Mouse (Mus musculus): Measurements from ENCODE around the gene C8a.

The C8a gene

GRCm38 (mm10) chr4:104842204-104842603, 34.0 kb downstream of the C8a start:
- no peak for DNase-seq (ENCODE audit: low spot score)

- no peak for DNase-seq (ENCODE audit: low spot score)
Observed at GRCm38 (mm10) chr4:104838342-104838741, 37.9 kb downstream of the C8a start.

DNA sequence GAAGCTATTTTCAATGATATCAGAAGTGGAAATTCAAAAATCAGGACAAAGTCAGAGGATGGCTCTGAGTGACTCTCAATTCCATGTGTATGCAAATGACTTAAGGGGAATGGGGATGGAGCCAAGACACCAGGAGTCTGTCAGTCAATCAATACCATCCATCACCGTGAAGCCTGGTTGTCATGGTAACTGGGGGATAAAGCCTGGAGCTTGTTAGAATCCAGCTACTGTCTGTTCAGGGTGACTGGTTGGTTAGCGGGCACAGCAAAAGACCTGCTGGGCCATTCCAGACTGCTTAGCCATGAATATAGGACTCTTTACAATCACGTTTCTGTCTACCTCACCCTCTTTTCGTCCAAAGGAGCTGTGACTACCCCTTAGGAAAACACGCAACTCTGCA, 41.1 kb downstream of the C8a start:
- no peak for DNase-seq (ENCODE audit: low spot score)

DNA sequence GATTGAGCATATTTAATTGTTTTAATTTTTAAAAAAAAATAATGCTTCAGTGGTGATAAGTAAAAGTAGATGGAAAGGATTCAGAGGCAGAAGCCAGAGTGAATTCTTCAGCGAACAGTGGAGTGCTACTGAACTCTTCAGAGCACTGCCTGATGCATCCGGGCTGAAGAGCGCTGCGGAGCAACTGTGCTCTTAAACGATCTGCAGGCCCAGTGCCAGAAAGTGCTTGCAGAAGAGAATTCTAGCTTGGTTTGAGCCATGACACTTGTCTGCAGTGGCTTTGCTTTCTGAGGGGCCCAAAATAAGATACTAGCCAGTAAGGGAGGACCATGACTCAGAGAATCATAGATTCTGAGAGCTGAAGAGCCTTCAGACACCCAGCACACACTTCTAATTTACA, 47.3 kb downstream of the C8a start:
- DNase-seq (ENCODE audit: low spot score) = no peak

- no peak for DNase-seq (ENCODE audit: low spot score)
Observed at GRCm38 (mm10) chr4:104824381-104825077, 51.7 kb downstream of the C8a start.

DNA sequence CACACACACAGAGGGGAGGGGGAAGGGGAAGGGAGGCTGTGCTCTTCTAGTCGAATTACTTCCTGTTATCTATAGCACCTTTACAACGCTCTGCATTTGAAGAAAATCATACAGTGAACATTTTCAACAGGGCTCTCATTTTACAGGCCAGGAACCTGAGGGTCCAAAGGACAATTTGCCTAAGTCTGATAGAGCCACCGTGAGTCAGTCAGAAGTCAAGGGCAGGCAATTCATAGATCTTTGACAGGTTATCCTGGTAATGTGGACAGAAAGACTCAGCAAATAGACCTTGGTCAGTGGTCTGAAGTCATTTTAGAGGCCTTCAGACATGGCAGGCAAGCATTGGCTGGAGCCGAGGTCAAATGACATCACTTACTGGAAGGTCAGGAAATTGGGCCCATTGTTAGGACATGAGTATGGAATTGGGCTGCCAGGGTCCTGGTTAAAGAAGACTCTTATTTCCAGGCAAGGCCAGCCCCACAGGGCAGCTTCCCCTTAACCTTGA, 52.5 kb downstream of the C8a start:
- no peak for DNase-seq (ENCODE audit: low spot score)

GRCm38 (mm10) chr4:104819891-104820290, 56.3 kb downstream of the C8a start:
- no peak for DNase-seq (ENCODE audit: low spot score)

DNA sequence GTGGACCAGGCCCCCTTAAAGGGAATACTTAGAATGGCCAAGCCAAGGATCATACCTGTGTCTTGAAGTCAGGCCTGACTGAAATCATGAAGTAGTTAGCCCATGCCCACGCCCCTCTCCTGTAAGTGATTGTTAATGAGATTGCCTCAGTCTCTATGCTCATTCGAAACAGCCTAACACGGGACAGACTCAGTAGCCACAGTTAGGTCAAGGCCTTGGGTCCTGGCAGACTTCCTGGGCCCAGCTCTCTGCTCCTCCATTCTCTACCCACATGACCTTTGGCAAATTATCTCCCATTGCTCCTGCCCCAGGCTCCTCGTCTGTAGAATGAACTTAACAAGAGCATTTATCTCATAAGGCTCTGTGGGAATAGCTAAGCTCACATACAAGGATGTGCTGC, 57.2 kb downstream of the C8a start:
- DNase-seq (ENCODE audit: low spot score) = no peak

DNA sequence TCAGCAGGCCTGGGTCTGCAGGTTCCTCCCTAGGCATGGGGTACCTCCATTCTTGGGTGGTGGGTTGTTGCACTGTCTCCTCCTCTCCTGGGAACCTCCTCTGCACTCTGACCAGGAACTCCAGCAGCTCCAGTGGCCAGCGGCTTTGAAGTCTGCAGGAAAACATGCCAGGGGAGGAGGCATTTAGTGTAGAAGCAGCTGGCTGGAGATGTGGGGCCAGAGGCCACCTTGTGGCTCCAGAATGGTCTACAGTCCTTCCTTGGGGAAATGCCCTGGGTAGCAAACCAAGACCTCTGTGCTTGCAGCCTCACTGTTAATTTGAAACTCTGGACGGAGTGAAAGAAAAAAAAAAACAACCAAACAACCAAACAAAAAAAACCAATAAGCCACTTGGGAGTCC, 58.7 kb downstream of the C8a start:
- DNase-seq (ENCODE audit: low spot score) = no peak

GRCm38 (mm10) chr4:104816519-104817232, 59.5 kb downstream of the C8a start:
- no peak for DNase-seq (ENCODE audit: low spot score)

DNA sequence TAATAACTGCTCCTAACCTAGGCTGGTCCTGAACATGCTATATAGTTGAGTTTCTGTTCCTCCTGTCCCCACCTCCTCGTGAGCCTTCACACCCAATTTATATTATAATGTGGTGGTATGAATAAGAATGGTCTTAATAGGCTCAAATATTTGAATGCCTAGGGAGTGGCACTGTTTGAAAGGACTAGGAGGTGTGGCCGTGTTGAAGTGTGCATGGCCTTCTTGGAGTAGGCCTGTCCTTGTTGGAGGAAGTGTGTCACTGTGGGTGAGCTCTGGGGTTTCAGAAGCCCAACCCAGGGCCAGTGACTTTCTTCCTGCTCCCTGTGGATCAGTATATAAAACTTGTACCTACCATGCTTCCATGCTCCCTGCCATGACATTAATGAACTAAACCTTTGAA, 62.6 kb downstream of the C8a start:
- DNase-seq (ENCODE audit: low spot score) = no peak

DNA sequence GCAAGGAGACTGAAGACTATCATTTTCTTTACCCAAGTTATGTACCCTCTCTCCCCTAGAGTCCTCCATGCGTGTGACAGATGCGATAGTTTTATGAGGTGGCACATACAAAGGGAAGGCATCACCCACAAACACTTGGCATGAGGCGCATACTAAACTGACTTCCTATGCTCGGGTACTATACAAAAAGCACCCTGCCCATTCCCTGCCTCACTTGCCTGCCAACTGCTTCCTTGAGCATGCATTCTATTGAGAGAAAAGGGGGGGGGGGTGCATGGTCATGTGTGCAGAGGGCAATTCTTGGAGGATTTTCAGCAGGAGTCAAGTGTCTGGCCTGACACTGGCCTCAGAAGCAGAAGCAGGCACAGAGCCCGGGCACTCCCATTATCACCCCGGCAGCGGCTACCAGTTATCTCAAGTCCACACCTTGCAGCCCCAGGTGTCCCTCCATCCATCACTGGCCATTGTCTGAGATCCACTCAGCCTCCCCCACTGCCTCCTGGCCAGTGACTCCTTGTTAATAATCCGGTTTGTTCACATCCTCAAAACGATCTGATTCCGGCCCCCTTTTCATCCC, 65.4 kb downstream of the C8a start:
- no peak for DNase-seq (ENCODE audit: low spot score)

DNA sequence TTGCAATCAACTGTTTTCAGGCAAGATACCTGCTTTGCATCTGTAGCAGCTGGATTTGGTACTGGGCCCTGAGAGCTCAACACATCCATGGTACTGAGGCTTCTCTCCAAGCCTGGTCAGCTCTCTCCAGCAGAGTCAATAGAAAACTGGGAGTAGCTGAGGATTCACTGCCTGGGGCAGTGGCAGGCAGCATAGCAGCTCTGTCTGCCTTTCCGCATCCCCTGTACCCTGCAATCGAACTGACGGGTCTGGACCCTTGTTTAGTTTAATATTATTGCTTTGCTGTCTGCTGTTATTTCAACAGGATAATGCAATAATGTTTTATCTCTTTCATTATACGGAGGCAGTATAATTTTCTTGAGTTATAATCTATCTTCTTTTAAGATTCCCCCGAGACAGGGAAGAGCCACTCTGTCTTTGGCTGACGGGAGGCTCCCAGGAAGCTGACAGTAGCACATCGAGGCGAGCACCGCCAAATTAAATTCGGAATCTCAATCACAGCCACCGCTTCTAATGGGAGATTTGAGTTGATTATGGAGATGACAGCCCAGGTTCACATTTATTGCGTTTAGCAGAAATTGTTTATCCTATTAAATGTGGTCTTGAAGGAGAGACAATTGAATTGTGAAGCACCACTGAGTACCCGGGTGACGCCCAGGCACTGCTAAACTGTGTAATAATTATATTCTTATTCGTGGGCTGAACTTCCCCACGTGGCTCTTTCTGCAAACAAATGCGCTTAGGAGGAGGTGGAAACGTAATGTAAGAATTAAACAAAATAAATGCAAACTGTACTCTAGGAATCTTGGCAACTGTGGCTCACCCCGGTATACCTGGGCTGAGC, 70.6 kb downstream of the C8a start:
- DNase-seq (ENCODE audit: low spot score) = no peak

DNA sequence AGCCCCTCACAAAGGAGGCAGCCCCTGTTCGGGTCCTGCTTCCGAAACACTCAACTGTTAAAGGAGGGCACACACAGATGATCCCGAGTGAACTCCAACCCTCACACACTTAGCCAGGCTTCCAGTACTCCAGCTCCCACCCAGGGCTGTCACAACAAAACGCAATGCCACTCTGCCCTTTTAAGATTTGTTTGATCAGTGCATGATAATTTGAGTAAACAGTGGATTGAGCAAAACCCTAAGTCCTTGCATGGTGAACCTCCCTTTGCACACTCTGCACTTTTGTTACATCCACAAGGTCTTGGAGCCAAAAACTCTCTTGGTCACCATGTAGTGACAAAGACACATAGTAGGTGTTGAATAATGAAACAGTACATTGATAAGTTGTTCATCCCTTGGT, 72.1 kb downstream of the C8a start:
- no peak for DNase-seq (ENCODE audit: low spot score)

DNA sequence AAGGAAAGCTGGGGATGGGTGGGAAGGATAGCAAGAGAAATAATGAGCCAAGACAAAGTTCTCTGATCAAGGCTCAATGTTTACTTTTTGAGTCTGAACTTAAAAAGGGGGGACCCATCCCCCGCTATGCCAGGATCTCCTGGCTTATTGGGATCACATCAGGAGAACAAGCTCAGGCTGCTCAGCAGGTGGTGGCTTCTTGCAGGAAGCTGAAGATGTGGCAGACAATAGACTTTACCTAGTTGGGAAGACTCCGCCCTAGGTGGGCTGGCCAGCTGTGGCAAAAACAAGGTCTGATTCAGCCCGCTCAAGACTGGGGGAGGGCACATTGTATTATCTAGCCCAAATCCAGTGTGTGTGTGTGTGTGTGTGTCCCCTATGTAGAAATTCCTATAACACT, 74.6 kb downstream of the C8a start:
- no peak for DNase-seq (ENCODE audit: low spot score)

- no peak for DNase-seq (ENCODE audit: low spot score)
Observed at GRCm38 (mm10) chr4:104798951-104799350, 77.2 kb downstream of the C8a start.

DNA sequence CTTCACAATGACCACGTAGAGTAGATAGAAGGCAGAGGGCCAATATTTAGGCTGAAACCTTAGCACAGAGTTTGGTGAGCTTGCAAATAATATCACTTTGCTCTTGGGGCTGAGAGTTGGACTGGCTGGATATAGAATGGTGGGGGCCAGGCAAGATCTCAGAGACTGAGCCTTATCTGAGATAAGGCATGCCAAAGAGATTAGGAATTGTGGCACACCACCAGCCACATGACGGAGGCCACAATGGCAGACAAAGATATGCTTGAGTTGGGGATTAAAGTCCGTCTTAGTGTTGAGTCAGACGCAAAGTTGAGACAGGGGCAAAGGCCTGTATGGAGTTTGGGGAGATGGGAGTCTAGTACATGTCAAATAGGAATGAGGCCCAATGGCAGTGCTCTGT, 84.1 kb downstream of the C8a start:
- DNase-seq (ENCODE audit: low spot score) = no peak

GRCm38 (mm10) chr4:104782346-104782745, 93.9 kb downstream of the C8a start:
- DNase-seq (ENCODE audit: low spot score) = no peak

GRCm38 (mm10) chr4:104781441-104781840, 94.8 kb downstream of the C8a start:
- DNase-seq (ENCODE audit: low spot score) = no peak

DNA sequence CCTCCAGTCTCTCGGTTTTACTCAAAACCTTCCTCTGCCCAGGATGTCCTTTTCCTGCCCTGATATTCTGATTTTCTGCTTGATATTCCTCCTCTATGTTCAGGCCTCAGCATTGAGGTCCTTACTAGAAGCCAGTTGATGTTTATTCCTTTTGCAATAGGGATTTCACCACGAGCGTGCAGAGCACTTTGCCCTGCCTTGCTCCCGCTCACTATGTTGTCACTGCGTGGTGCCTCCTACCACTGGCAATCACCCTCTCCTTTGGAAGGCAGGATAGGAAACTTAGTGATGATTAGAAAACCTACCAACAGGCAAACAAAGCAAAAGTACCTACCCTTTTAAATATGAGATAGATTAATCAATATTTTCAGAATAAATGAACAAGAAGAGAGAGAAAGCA, 96.7 kb downstream of the C8a start:
- no peak for DNase-seq (ENCODE audit: low spot score)

- no peak for DNase-seq (ENCODE audit: low spot score)
Observed at GRCm38 (mm10) chr4:104775601-104776000, 100.6 kb downstream of the C8a start.

GRCm38 (mm10) chr4:104770331-104770730, 105.9 kb downstream of the C8a start:
- no peak for DNase-seq (ENCODE audit: low spot score)

Data from urinary bladder, postnatal 10 days (tissue).